Mouse (Mus musculus): ENCODE measurements at regions not wholly inside any gene's neighbourhood (a gene's known extent, or its start where the extent isn't known, plus 50 kb on each side); places are given as distances from the start of the nearest gene placed in this dataset.

GRCm38 (mm10) chr13:16461681-16462080 is 450.0 kb downstream of the Inhba start:
- TF ChIP-seq CTCF (IDR thresholded peaks at IDR 0.05; ENCODE audit: borderline replicate concordance, insufficient read depth, low read length) = no peak
- TF ChIP-seq POLR2A (IDR thresholded peaks at IDR 0.05; ENCODE audit: low read depth, low read length) = no peak
